In genomic region chrX:73486920-73487319, GRCm38 (mm10) we compare ENCODE assay signal across 19 mouse cellular contexts. TPM values are rescaled to one million over a fixed set of nuclear protein-coding genes. Genes with fewer than 3 reads are reported as not detected.
DNase-seq lines count a peak whose midpoint lies in the region; ATAC-seq and TF ChIP-seq lines count a peak whose summit lies in the region.
"Had no signal": no experiment of that assay in that cellular context is flagged by ENCODE, and none has a peak within 500 bp of the region (broad histone marks: within the 10 kb centered on the region; RNA-seq: fewer than 3 reads in every experiment).

No protein-coding gene starts in this region.

- no peak for TF ChIP-seq POLR2A in heart, adult 2 months (IDR thresholded peaks at IDR 0.05; ENCODE audit: insufficient read depth, low read depth, low read length)
- no peak for TF ChIP-seq POLR2A in liver, adult 2 months (IDR thresholded peaks at IDR 0.05; ENCODE audit: extremely low read depth, insufficient read depth, low read length)
- TF ChIP-seq POLR2A in cerebellum, adult 2 months (IDR thresholded peaks at IDR 0.05; ENCODE audit: borderline replicate concordance, insufficient read depth, low read length): no peak

- no peak overlapping the region for H3K4me2 ChIP-seq in liver, embryonic 12.5 days
- H3K4me2 ChIP-seq: liver, embryonic 11.5 days had no signal

- ATAC-seq in liver, embryonic 12.5 days: no peak
- ATAC-seq: intestine, embryonic 16.5 days; Patski had no signal

- H3K36me3 ChIP-seq in heart, adult 2 months (ENCODE audit: control insufficient read depth, insufficient read depth, low read length): no peaks in the 10 kb centered on the region
- no peaks in the 10 kb centered on the region for H3K36me3 ChIP-seq in liver, adult 2 months (ENCODE audit: control insufficient read depth, insufficient read depth, low read length)
- no peaks in the 10 kb centered on the region for H3K36me3 ChIP-seq in liver, embryonic 12.5 days

- DNase-seq in heart, adult 18-20 months: peak; percentile 39 to 46
- no peak for DNase-seq in heart, adult 2 months
- no peak for DNase-seq in liver, adult 2 months (ENCODE audit: extremely low read depth, low read depth, low spot score)
- peak; percentile 57 for DNase-seq in Muller cell, postnatal 12 days (ENCODE audit: inconsistent ontology term)
- peak; percentile 75 for DNase-seq in fibroblast of lung, adult 2 months (ENCODE audit: low read depth)
- DNase-seq in kidney, adult 18-20 months: no peak
- no peak for DNase-seq in cerebellum, adult 2 months
- DNase-seq: adrenal gland, adult 2 months; kidney, postnatal 36 days had no signal

- no peaks in the 10 kb centered on the region for H3K9me3 ChIP-seq in liver, embryonic 12.5 days (replicated peaks)

- no peak overlapping the region for H3K9ac ChIP-seq in heart, adult 2 months (ENCODE audit: low read depth, low read length)
- H3K9ac ChIP-seq in liver, adult 2 months (ENCODE audit: low read depth, low read length): no peak overlapping the region
- no peak overlapping the region for H3K9ac ChIP-seq in liver, embryonic 12.5 days

- intact Hi-C loops in heart, adult 2 months (cut with DNase I): no loop called here

- no peaks in the 10 kb centered on the region for H3K79me2 ChIP-seq in heart, adult 2 months (replicated peaks; ENCODE audit: control insufficient read depth, insufficient read depth, low read length)
- no peaks in the 10 kb centered on the region; the same call in 1 of the 2 replicates for H3K79me2 ChIP-seq in liver, adult 2 months (ENCODE audit: control insufficient read depth, insufficient read depth, low read length)

- 49% methylated on average over 5 of the region's 5 CpGs for WGBS in heart, adult 2 months
- 75% methylated on average over 5 of the region's 5 CpGs for WGBS in liver, adult 2 months
- WGBS in liver, embryonic 12.5 days (ENCODE audit: insufficient replicate concordance): 63% methylated on average over 5 of the region's 5 CpGs
- 31% methylated on average over 5 of the region's 5 CpGs for WGBS in cerebellum, adult 2 months

- peaks cover 2% of the 10 kb centered on the region for H3K4me1 ChIP-seq in heart, adult 2 months (ENCODE audit: control insufficient read depth, insufficient read depth, low read length)
- no peaks in the 10 kb centered on the region; the same call in none of the 2 replicates for H3K4me1 ChIP-seq in liver, adult 2 months (ENCODE audit: control insufficient read depth, insufficient read depth, low read length)
- H3K4me1 ChIP-seq in liver, embryonic 12.5 days: no peaks in the 10 kb centered on the region
- no peaks in the 10 kb centered on the region for H3K4me1 ChIP-seq in cerebellum, adult 2 months (ENCODE audit: control insufficient read depth, insufficient read depth, low read length)

- no peak overlapping the region for H3K4me3 ChIP-seq in heart, adult 2 months
- H3K4me3 ChIP-seq in liver, adult 2 months (ENCODE audit: insufficient read depth, low read depth, low read length): peak overlapping the region; percentile 27; the same call in 1 of the 2 replicates
- no peak overlapping the region for H3K4me3 ChIP-seq in liver, embryonic 12.5 days
- no peak overlapping the region for H3K4me3 ChIP-seq in cerebellum, adult 2 months (replicated peaks; ENCODE audit: insufficient read depth, low read depth, low read length)
- H3K4me3 ChIP-seq: left cerebral cortex, adult 2 months had no signal

- TF ChIP-seq EP300 in heart, adult 2 months (IDR thresholded peaks at IDR 0.05; ENCODE audit: insufficient read depth, low read depth, low read length): no peak

- H3K27me3 ChIP-seq in heart, adult 2 months (ENCODE audit: control insufficient read depth, insufficient read depth, low read length): no peaks in the 10 kb centered on the region
- H3K27me3 ChIP-seq in liver, adult 2 months (ENCODE audit: control insufficient read depth, insufficient read depth, low read length): no peaks in the 10 kb centered on the region
- peaks cover 62% of the 10 kb centered on the region for H3K27me3 ChIP-seq in liver, embryonic 12.5 days (replicated peaks)
- no peaks in the 10 kb centered on the region for H3K27me3 ChIP-seq in cerebellum, adult 2 months (ENCODE audit: control insufficient read depth, insufficient read depth, low read length)
- H3K27me3 ChIP-seq: Patski had no signal

- no peak for TF ChIP-seq CTCF in heart, adult 2 months (IDR thresholded peaks at IDR 0.05)
- no peak for TF ChIP-seq CTCF in liver, adult 2 months (IDR thresholded peaks at IDR 0.05; ENCODE audit: low read depth, low read length)
- TF ChIP-seq CTCF in cerebellum, adult 2 months (IDR thresholded peaks at IDR 0.05; ENCODE audit: borderline replicate concordance, insufficient read depth, low read depth, low read length): no peak

- H3K27ac ChIP-seq in heart, adult 2 months: no peak overlapping the region
- no peak overlapping the region for H3K27ac ChIP-seq in liver, adult 2 months (replicated peaks; ENCODE audit: insufficient read depth, low read depth, low read length)
- H3K27ac ChIP-seq in liver, embryonic 12.5 days: no peak overlapping the region
- no peak overlapping the region for H3K27ac ChIP-seq in cerebellum, adult 2 months (ENCODE audit: insufficient read depth, low read length)
- H3K27ac ChIP-seq: left cerebral cortex, adult 2 months had no signal

RNA-seq across cellular contexts. Expression of gene Bgn, which starts 3.5 kb away (rescaled TPM):
- 100 to 1,000 TPM; 174 to 186 TPM for total RNA-seq in heart, adult 18-20 months (2021)
- total RNA-seq in heart, adult 2 months (2021): 100 to 1,000 TPM; 190 to 202 TPM
- polyA plus RNA-seq in heart, adult 2 months (2012; rRNA removed): 378 and 439 TPM in 2 replicates
- 27.1 and 47.0 TPM in 2 replicates for total RNA-seq in liver, adult 2 months (2014; rRNA removed)
- 71.9 and 78.9 TPM in 2 replicates for polyA plus RNA-seq in liver, adult 2 months (2012; rRNA removed)
- polyA plus RNA-seq in liver, embryonic 12.5 days (2016; fragmentation: Nextera tagmentation; extraction: Ambion mirVana): 13.0 and 14.8 TPM in 2 replicates
- polyA plus RNA-seq in cerebellum, adult 2 months (2012; rRNA removed): 14.2 and 17.2 TPM in 2 replicates
- total RNA-seq: neutrophil, adult 5-6 weeks had no signal

RNA-seq across cellular contexts. Expression of gene Atp2b3, which starts 16.0 kb away (rescaled TPM):
- under 1 TPM; 0.17 to 0.28 TPM for total RNA-seq in heart, adult 18-20 months (2021)
- total RNA-seq in heart, adult 2 months (2021): under 1 TPM in 1 of 2 experiments, not detected in 1; 0.14 TPM
- polyA plus RNA-seq in heart, adult 2 months (2012; rRNA removed): 0.09 and 0.12 TPM in 2 replicates
- 0.07 TPM in 1 of 2 replicates, not detected in the other for total RNA-seq in liver, adult 2 months (2014; rRNA removed)
- polyA plus RNA-seq in liver, adult 2 months (2012; rRNA removed): not detected in 2 replicates
- polyA plus RNA-seq in liver, embryonic 12.5 days (2016; fragmentation: Nextera tagmentation; extraction: Ambion mirVana): not detected in 2 replicates
- polyA plus RNA-seq in cerebellum, adult 2 months (2012; rRNA removed): 113 and 144 TPM in 2 replicates
- total RNA-seq: common myeloid progenitor, adult 5-6 weeks; megakaryocyte progenitor cell, adult 5-6 weeks; neutrophil, adult 5-6 weeks had no signal

RNA-seq across cellular contexts. Expression of gene Haus7, which starts 28.1 kb away (rescaled TPM):
- total RNA-seq in heart, adult 18-20 months (2021): 1 to 10 TPM; 6.2 to 9.1 TPM
- 1 to 10 TPM; 4.3 to 5.5 TPM for total RNA-seq in heart, adult 2 months (2021)
- polyA plus RNA-seq in heart, adult 2 months (2012; rRNA removed): 6.0 and 8.9 TPM in 2 replicates
- total RNA-seq in liver, adult 2 months (2014; rRNA removed): 12.9 and 15.5 TPM in 2 replicates
- polyA plus RNA-seq in liver, adult 2 months (2012; rRNA removed): 11.2 and 12.8 TPM in 2 replicates
- polyA plus RNA-seq in liver, embryonic 12.5 days (2016; fragmentation: Nextera tagmentation; extraction: Ambion mirVana): 48.4 and 51.3 TPM in 2 replicates
- polyA plus RNA-seq in cerebellum, adult 2 months (2012; rRNA removed): 18.6 and 18.7 TPM in 2 replicates

RNA-seq across cellular contexts. Expression of gene Trex2, which starts 51.8 kb away (rescaled TPM):
- not detected for total RNA-seq in heart, adult 18-20 months (2021)
- not detected for total RNA-seq in heart, adult 2 months (2021)
- polyA plus RNA-seq in heart, adult 2 months (2012; rRNA removed): not detected in 2 replicates
- total RNA-seq in liver, adult 2 months (2014; rRNA removed): not detected in 2 replicates
- polyA plus RNA-seq in liver, adult 2 months (2012; rRNA removed): not detected in 2 replicates
- polyA plus RNA-seq in liver, embryonic 12.5 days (2016; fragmentation: Nextera tagmentation; extraction: Ambion mirVana): not detected in 2 replicates
- 0.14 TPM in 1 of 2 replicates, not detected in the other for polyA plus RNA-seq in cerebellum, adult 2 months (2012; rRNA removed)
- total RNA-seq: adrenal gland, adult 2 months; common myeloid progenitor, adult 5-6 weeks; left cerebral cortex, adult 2 months; megakaryocyte progenitor cell, adult 5-6 weeks; neutrophil, adult 5-6 weeks had no signal
- polyA plus RNA-seq: heart, postnatal 0 days; intestine, embryonic 16.5 days; liver, embryonic 11.5 days; Patski; testis, adult 2 months had no signal

Comparison
In these comparisons a context has a peak if more than half of its experiments do, and no peak if none do; other contexts are left out.
1. DNase-seq: peak in heart, adult 18-20 months (2 of 2), Muller cell, postnatal 12 days (single experiment) and fibroblast of lung, adult 2 months (single experiment); none in heart, adult 2 months (0 of 2), liver, adult 2 months (single experiment), kidney, adult 18-20 months (single experiment) and cerebellum, adult 2 months (0 of 2).
2. RNA of gene Atp2b3, which starts 16.0 kb away (polyA plus RNA-seq): 113 to 144 TPM in cerebellum, adult 2 months; 0.09 to 0.12 TPM in heart, adult 2 months, not detected in liver, adult 2 months and not detected in liver, embryonic 12.5 days; every median in the first group is over 100 times any median in the second.